Mouse (Mus musculus) CD8-positive naive resting alpha-beta T cell, adult 2 months (primary cell): ENCODE results near the gene Cep131.

Source experiments
- DNase-seq, 2 experiments: peaks; one replicate each; pipeline ENCODE4 v3.0.0; 2022; ENCODE audit warnings: low read depth in 2 of 2, low spot score in 2 of 2

The Cep131 gene

DNA sequence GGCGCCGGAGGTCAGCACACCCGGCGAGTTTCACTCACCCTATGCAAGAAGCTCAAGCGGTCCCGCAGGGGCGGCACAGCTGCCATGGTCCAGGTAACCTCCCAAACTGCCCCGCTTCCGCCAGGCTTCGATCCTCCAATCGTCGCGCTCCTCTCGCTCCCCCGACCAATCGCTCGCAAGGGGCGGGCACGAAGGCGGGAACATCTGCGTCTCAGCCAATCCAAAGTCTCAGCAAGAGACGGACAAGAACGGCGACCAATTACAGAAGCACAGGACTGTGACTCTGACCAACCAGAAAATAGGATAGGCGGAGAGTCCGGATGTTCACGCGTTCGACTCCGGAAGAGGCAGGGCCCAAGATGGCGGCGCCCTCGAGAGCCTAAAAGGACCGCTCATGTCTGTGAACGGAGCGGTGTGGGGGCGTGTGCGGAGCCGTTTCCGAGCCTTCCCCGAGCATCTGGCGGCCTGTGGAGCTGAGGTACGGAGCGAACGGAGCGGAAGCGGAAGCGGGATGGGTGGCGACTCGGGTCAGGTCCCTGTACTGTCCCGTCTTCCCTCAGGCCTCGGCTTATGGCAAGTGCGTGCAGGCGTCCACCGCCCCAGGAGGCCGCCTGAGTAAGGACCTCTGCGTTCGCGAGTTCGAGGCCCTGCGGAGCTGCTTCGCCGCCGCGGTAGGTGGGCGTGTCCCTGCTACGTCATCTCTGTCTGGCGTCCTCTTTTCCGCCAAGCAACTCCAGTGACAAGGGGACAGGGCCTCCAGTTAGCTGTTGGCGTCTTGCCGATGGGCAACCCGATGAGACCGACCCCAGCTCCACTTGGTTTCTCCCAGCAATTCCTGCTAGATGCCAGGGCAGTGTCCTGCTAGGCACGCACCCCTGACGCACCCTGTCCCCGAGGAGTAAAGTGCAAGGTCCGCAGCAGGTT is 12.2 kb upstream of the Cep131 start, which contains the start of the genes Tepsin and Ndufaf8:
TSS of gene Tepsin (minus strand) at position 144 of the 924 bp plus-strand sequence.
TSS of gene Ndufaf8 (plus strand) at position 341 of the 924 bp plus-strand sequence.
- DNase-seq, result peak; percentile 99 to 100

DNA sequence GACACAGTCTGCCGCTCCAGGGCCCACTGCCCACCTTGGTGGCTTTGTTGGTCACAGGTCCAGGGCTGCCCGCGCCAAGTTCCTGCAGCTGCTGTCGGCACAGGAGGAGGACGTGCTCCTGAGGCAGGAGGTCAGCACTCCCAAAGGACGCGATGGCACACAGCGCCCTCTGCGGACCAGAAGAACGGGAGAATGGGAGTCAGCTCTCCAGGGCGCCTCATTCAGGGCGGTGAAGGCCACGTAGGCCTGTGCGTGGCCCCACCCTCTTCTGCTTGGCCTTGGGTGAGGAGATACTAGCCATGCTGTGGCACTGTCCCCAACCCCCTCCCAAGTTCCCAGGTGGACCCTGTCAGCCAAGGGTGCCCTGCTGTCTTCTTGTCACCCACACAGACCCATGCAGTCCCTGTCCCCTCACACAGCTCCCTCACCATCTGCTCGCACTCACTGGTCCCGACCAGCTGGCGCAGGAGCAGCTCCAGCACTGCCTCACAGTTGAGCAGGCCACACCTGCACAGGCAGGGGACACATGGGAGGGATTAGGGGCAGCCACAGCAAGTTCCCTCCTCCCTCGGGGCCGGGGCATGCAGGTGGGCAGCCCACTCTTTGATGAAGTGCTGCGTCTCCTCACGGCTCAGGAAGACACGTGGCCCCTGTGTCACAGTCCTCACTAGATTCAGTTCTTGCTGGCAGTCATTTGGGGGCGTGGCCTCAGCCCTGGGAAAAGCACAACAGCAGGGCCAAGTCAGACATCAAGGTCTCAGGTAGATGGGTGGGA is 6.4 kb upstream of the Cep131 start:
- no peak for DNase-seq

- no peak for DNase-seq
Measured at GRCm38 (mm10) chr11:120090661-120091060, 4.0 kb upstream of the Cep131 start.

DNA sequence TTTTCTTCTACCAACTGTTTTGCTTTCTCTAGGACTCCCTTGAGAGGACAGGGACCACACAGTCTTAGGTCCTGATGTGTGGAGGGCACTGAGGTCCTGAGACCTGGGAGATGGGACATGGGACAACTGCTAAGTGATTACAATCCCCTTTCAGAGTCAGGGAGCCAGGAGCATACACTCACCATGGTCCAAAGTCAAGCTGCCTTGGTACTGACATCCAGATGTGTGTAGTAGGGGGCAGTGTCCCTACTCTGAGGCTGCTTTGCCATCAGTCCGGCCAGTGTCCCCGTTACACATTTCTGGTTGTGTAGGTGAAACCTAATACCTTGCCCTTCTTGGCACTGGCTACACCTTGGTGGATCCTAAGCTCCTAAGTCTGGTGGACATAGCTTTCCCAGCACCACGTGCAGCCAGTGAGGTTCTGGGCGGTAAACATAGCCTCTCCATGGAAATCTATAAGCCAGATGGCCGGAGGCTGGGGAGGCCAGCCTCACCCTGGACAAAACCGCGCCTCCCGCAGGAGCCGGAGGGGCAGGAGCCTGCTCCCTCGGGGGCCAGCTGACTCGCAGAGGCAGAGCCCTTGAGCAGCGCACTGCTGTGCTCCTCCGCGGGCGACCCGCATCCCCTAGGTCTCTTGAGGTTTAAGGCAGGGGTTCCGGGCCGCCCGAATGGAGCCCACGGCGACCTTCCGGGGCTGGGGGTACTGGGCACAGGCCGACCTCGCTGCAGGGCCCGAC is 568 bp downstream of the Cep131 start:
- peak; percentile 11 to 19 for DNase-seq

DNA sequence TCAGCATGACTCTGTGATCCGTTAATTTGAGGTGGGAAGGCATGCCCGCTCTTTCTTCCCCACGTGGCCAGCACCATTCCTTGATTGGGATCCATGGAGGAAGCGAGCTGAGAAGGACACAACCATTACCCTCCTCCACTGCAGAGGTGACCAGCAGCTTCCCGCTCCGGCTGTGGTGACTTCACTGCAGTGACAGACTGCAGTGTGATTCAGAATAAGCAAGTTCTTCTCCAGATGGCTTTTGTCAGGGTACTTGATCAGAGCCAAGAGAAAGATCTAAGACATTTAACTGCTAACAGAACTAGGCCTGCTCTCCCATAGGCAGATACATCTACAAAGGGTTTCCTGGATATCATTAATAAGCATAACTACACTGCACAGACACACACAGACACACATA is 6.3 kb downstream of the Cep131 start:
- no peak for DNase-seq

GRCm38 (mm10) chr11:120076191-120076590 is 10.4 kb downstream of the Cep131 start:
- DNase-seq, result no peak

DNA sequence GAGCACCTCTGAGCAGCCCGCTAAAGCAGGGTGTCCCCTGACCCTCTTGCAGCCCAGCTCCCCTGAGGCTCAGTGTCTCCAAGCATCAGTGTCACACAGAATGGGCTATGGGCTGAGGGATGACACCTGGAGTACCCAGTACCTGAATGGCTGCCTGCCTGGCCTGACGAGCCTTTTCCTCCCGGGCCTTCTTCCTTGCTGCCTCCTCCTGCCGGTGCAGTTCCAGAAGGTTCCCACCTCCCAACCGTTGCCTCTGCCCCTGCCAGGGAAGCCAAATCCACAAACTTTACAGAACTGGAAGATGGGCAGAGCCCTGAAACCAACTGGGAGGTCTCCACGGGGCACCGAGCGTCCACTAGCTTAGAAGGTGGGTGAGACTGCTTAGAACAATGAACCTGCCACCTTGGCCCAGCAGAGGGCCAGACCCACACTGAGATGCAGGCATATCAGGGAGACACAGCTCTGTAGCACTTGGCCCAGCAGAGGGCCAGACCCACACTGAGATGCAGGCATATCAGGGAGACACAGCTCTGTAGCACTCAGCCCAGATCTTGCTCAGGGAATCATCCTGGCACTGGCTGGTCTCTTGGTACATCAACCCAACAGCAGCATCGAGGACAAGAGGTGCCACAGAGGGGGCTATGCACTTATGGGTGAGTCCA is 13.5 kb downstream of the Cep131 start:
- DNase-seq, result no peak

- DNase-seq, result no peak
Measured at GRCm38 (mm10) chr11:120071731-120072320, 14.8 kb downstream of the Cep131 start.

DNA sequence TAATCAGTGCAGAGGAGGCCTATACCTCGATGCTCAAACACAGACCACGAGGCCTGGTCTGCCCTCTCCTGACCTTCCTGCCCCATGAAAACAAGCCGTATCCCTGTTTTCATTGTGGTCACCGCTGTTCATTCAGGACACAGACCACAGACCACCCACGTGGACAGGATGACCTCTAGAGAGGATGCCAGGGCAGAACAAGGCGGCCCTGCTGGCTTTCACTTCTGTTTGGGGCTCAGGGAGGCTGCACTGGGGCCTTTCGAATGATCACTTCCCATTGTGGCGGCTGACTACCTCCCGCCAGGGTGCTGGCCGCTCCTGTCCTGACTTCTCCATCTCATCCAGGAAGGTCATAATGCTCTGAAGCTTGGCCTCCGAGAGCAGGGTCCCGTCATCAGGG is 15.6 kb downstream of the Cep131 start:
- no peak for DNase-seq

GRCm38 (mm10) chr11:120070286-120070930 is 16.2 kb downstream of the Cep131 start:
- DNase-seq, result no peak

GRCm38 (mm10) chr11:120069261-120069660 is 17.4 kb downstream of the Cep131 start:
- DNase-seq, result no peak

- DNase-seq, result no peak
Measured at GRCm38 (mm10) chr11:120067834-120068233, 18.8 kb downstream of the Cep131 start.

GRCm38 (mm10) chr11:120065291-120065690 is 21.3 kb downstream of the Cep131 start:
- peak; percentile 14 to 23 for DNase-seq

DNA sequence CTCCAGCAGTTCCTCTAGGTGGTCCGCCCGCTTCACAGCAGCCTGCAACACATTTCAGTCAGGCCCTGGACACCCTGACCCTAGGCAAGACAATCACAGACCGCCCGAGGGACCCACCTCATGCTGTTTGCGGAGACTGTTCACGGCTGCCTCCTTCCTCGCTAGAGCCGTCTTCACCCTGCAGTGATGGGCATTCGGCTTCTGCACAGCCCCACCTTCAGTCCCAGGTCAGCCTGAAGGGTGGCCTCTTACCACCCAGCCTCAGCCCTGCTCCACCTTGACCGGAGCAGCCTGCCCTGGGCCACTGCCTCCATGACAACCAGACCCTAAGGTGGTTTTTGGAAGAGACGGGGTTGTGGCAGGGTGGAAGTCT is 22.0 kb downstream of the Cep131 start:
- DNase-seq, result no peak

DNA sequence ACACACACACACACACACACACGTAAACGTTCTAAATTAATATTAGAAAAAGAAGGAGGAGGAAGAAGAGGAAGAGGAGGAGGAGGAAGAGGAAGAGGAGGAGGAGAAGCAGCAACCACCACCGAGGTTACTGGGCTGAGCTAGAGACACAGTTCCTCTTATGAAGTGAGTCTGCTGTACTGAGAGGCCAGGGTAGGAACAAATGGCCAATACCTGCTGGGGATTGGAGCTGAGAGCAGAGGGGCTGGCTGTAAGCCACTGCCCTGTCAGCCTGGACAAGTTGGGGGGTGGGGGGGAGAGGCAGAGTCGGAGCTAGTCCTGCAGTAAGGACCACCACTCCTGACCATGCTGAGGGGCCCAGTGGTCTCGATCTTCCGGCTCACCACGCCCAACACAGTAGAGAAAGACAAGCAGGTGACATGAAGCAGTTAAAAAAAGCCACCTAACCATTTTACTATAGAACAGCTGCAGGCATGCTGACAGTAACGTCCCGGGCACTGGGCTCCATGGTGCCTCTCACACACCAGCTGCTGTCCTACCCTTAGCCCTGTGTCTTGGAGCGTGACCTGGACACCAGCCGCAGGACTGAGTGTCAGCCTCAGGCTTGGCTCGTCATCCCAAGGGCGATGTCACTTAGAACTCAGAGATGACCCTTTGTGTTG is 22.5 kb downstream of the Cep131 start:
- no peak for DNase-seq

GRCm38 (mm10) chr11:120063326-120063725 is 23.3 kb downstream of the Cep131 start:
- DNase-seq, result no peak

DNA sequence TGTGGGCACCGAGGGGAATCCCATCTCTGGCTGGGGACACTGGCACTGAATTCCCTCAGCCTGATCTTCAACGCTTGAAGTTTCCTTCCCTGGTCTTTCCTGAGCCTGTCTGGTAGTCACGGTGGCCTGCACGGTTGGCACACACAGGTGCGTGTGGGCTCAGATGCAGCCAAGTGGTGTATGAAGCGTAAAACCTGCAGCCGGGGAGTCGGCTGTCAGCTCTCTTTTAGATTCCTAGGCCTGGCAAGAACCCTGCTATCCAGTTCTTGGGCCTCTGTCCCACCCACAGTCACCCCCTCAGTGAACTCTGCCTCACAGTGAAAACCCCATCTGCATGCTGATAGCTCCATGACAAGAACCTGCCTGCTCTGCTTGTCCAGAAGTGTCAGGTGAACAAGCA is 26.0 kb downstream of the Cep131 start:
- DNase-seq, result no peak

DNA sequence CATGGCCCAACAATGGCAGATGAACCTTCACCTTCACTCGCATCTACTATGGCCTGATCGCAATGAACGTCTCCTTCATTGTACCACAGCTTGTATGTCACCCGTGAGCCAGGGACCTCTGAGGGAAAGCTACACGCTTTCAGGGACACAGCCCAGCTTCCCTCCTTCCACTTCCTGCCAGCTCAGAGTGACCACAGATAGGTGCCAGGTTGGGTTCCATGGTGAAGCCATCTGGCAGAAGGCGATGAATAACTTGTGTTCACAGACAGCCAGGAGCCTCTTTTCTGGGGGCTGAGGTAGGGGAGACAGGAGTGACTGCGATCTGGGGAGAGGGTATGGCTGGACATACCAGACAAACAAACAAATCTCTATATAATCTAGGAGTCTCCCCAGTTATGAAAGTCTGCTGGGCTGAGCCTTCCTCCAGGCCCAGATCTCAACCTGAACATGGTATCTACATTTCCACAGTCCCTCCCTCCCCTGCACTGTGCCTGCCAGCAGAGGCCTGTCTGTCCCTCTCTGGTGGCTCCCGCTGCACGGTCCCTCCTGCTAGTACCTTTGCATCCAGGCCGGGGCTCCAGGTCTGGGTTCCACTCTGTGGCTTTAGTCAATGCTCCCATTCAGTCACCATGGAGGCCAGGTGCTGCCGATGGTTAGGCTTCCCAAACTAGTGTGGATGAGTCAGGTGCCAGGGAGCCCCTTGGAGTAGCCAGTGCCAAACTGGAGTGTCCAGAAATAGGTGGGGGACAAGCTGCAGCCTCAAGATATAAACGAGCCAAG is 30.5 kb downstream of the Cep131 start:
- DNase-seq, result no peak

- DNase-seq, result no peak
Measured at GRCm38 (mm10) chr11:120053846-120054245, 32.8 kb downstream of the Cep131 start.
